Comparison of ENCODE assay signal across 8 mouse cellular contexts in genomic region chr2:120027950-120028331, GRCm38 (mm10). TPM values are rescaled to one million over a fixed set of nuclear protein-coding genes. Genes with fewer than 3 reads are reported as not detected.
DNase-seq lines count a peak whose midpoint lies in the region; ATAC-seq lines count a peak whose summit lies in the region.

No protein-coding gene starts in this region.

- peak overlapping the region; percentile 82 for H3K4me3 ChIP-seq in lung, embryonic 15.5 days
- H3K4me3 ChIP-seq in limb, embryonic 10.5 days = peak overlapping the region; percentile 88

- no peaks in the 10 kb centered on the region for H3K9me3 ChIP-seq in lung, embryonic 15.5 days
- no peaks in the 10 kb centered on the region for H3K9me3 ChIP-seq in limb, embryonic 10.5 days (replicated peaks)

- H3K4me2 ChIP-seq in lung, embryonic 15.5 days = peak overlapping the region; percentile 71

- 42% methylated on average over 3 of the region's 3 CpGs for WGBS in lung, embryonic 15.5 days
- 50% methylated on average over 3 of the region's 3 CpGs for WGBS in limb, embryonic 10.5 days

- peaks cover 39% of the 10 kb centered on the region for H3K36me3 ChIP-seq in lung, embryonic 15.5 days
- H3K36me3 ChIP-seq in limb, embryonic 10.5 days = peaks cover 66% of the 10 kb centered on the region

- H3K27ac ChIP-seq in lung, embryonic 15.5 days = peak overlapping the region; percentile 93
- peak overlapping the region; percentile 93 for H3K27ac ChIP-seq in limb, embryonic 10.5 days

- H3K9ac ChIP-seq in lung, embryonic 15.5 days = peak overlapping the region; percentile 93

- DNase-seq in lung, postnatal 10 days = no peak
- DNase-seq in embryo, embryonic 11 days = peak; percentile 41
- no peak for DNase-seq in limb, embryonic 10.5 days (ENCODE audit: low spot score)
- peak; percentile 40 for DNase-seq in retina, postnatal 1 day
- DNase-seq in layer of hippocampus, postnatal 10 days (ENCODE audit: low spot score in 2 of 2) = no peak
- no peak for DNase-seq in urinary bladder, postnatal 14 days (ENCODE audit: low spot score)
- no peak for DNase-seq in right cerebral cortex, postnatal 36 days (ENCODE audit: low spot score in 2 of 2)

- peaks cover 18% of the 10 kb centered on the region for H3K4me1 ChIP-seq in lung, embryonic 15.5 days
- H3K4me1 ChIP-seq in limb, embryonic 10.5 days = peaks cover 22% of the 10 kb centered on the region

- ATAC-seq in lung, embryonic 15.5 days (ENCODE audit: borderline replicate concordance, extremely low read depth, low FRiP score, low TSS enrichment) = no peak

- H3K27me3 ChIP-seq in lung, embryonic 15.5 days = no peaks in the 10 kb centered on the region
- H3K27me3 ChIP-seq in limb, embryonic 10.5 days (ENCODE audit: low read depth, poor library complexity, severe bottlenecking) = no peaks in the 10 kb centered on the region

RNA-seq across cellular contexts. Expression of gene Gm28042, which starts 0.6 kb away (rescaled TPM):
- polyA plus RNA-seq in lung, embryonic 15.5 days (2015; fragmentation: Nextera tagmentation; extraction: Ambion mirVana) = 2.1 and 3.1 TPM in 2 replicates
- 3.6 and 4.3 TPM in 2 replicates for polyA plus RNA-seq in limb, embryonic 10.5 days (2016; fragmentation: Nextera tagmentation; extraction: Ambion mirVana)
- total RNA-seq in layer of hippocampus, postnatal 10 days (2021) = 1 to 10 TPM; 2.2 to 3.1 TPM

RNA-seq across cellular contexts. Expression of gene Jmjd7, which starts 0.7 kb away (rescaled TPM):
- polyA plus RNA-seq in lung, embryonic 15.5 days (2015; fragmentation: Nextera tagmentation; extraction: Ambion mirVana) = 20.0 and 21.2 TPM in 2 replicates
- polyA plus RNA-seq in limb, embryonic 10.5 days (2016; fragmentation: Nextera tagmentation; extraction: Ambion mirVana) = 19.8 and 25.1 TPM in 2 replicates
- total RNA-seq in layer of hippocampus, postnatal 10 days (2021) = 1 to 10 TPM; 6.7 to 9.5 TPM

RNA-seq across cellular contexts. Expression of gene Pla2g4b, which starts 5.3 kb away (rescaled TPM):
- polyA plus RNA-seq in lung, embryonic 15.5 days (2015; fragmentation: Nextera tagmentation; extraction: Ambion mirVana) = 1.0 and 1.3 TPM in 2 replicates
- 1.4 and 3.9 TPM in 2 replicates for polyA plus RNA-seq in limb, embryonic 10.5 days (2016; fragmentation: Nextera tagmentation; extraction: Ambion mirVana)
- total RNA-seq in layer of hippocampus, postnatal 10 days (2021) = 1 to 10 TPM; 4.4 to 5.1 TPM

RNA-seq across cellular contexts. Expression of gene Mapkbp1, which starts 55.4 kb away (rescaled TPM):
- polyA plus RNA-seq in lung, embryonic 15.5 days (2015; fragmentation: Nextera tagmentation; extraction: Ambion mirVana) = 2.6 and 3.0 TPM in 2 replicates
- 2.8 and 4.5 TPM in 2 replicates for polyA plus RNA-seq in limb, embryonic 10.5 days (2016; fragmentation: Nextera tagmentation; extraction: Ambion mirVana)
- 10 to 100 TPM; 62.7 to 69.3 TPM for total RNA-seq in layer of hippocampus, postnatal 10 days (2021)

Comparison
In these comparisons a context has a peak if more than half of its experiments do, and no peak if none do; other contexts are left out.
1. DNase-seq: peak in embryo, embryonic 11 days (single experiment) and retina, postnatal 1 day (single experiment); none in lung, postnatal 10 days (single experiment), limb, embryonic 10.5 days (single experiment), layer of hippocampus, postnatal 10 days (0 of 2), urinary bladder, postnatal 14 days (single experiment) and right cerebral cortex, postnatal 36 days (0 of 2).